Mouse (Mus musculus) spleen, postnatal 36 days (tissue): ENCODE measurements around the gene Pde4d.

Source experiments
- DNase-seq, 2 experiments: peaks; one replicate each; pipeline ENCODE4 v3.0.0; 2022; ENCODE audit warnings: low spot score in 2 of 2, mixed read lengths in 1 of 2

The Pde4d gene

GRCm38 (mm10) chr13:108449116-108450097 lies at the start of gene Pde4d:
TSS of gene Pde4d (plus strand) at chr13:108449948.
- DNase-seq, result no peak

GRCm38 (mm10) chr13:108403197-108403596 lies 46.6 kb upstream of the Pde4d start:
- no peak for DNase-seq

GRCm38 (mm10) chr13:108404372-108404771 lies 45.4 kb upstream of the Pde4d start:
- DNase-seq, result no peak

GRCm38 (mm10) chr13:108415464-108415863 lies 34.3 kb upstream of the Pde4d start:
- no peak for DNase-seq

GRCm38 (mm10) chr13:108418741-108419507 lies 30.8 kb upstream of the Pde4d start:
- no peak for DNase-seq

GRCm38 (mm10) chr13:108426322-108426721 lies 23.4 kb upstream of the Pde4d start:
- DNase-seq, result no peak

GRCm38 (mm10) chr13:108428809-108429208 lies 20.9 kb upstream of the Pde4d start:
- no peak for DNase-seq

- DNase-seq, result no peak
These were observed 20.1 kb upstream of the Pde4d start for GRCm38 (mm10) chr13:108429623-108430022.

GRCm38 (mm10) chr13:108431776-108432175 lies 18.0 kb upstream of the Pde4d start:
- DNase-seq, result no peak

GRCm38 (mm10) chr13:108435687-108436086 lies 14.1 kb upstream of the Pde4d start:
- DNase-seq, result no peak

GRCm38 (mm10) chr13:108437424-108437823 lies 12.3 kb upstream of the Pde4d start:
- DNase-seq, result no peak

- DNase-seq, result no peak
These were observed 10.7 kb upstream of the Pde4d start for GRCm38 (mm10) chr13:108439012-108439411.

GRCm38 (mm10) chr13:108448348-108448931 lies 1.3 kb upstream of the Pde4d start:
- no peak for DNase-seq

GRCm38 (mm10) chr13:108451122-108451521 lies 1.4 kb downstream of the Pde4d start:
- no peak for DNase-seq

- no peak for DNase-seq
These were observed 3.5 kb downstream of the Pde4d start for GRCm38 (mm10) chr13:108453064-108453919.

GRCm38 (mm10) chr13:108462518-108462917 lies 12.8 kb downstream of the Pde4d start:
- no peak for DNase-seq

GRCm38 (mm10) chr13:108465755-108466154 lies 16.0 kb downstream of the Pde4d start:
- DNase-seq, result peak in 1 of 2 experiments; percentile 4

- DNase-seq, result no peak
These were observed 17.3 kb downstream of the Pde4d start for GRCm38 (mm10) chr13:108467046-108467445.

- no peak for DNase-seq
These were observed 30.7 kb downstream of the Pde4d start for GRCm38 (mm10) chr13:108480451-108480850.

GRCm38 (mm10) chr13:108485036-108485435 lies 35.3 kb downstream of the Pde4d start:
- no peak for DNase-seq

- no peak for DNase-seq
These were observed 37.3 kb downstream of the Pde4d start for GRCm38 (mm10) chr13:108487066-108487465.
